ENCODE assay signal across 10 mouse cellular contexts in the genomic region with DNA sequence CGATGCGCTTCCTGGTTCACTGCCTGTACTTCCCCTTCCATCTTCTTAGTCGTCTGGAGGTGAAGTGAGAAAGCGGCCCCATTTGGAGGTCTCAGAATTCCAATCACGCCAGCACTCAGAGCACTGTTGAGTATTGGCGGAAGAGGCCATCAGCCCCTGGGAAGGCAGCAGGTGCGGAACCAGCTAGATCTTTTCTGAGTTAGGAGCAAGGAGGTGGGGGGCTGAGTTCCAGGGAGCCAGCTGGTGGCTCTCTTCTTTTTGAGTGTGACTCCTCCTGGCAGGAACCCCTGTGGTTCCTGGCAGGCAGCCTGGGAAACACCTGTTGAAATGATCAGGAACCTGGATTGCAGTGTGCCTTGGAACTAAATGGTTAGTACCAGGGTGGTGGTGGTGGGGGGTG.
DNase-seq lines count a peak whose midpoint lies in the region; ATAC-seq and TF ChIP-seq lines count a peak whose summit lies in the region.
"Had no signal": no experiment of that assay in that cellular context is flagged by ENCODE, and none has a peak within 500 bp of the region (broad histone marks: within the 10 kb centered on the region; RNA-seq: fewer than 3 reads in every experiment).

No protein-coding gene starts in this region.

- DNase-seq in frontal cortex, postnatal 25 days (ENCODE audit: low spot score in 2 of 2), result no peak
- peak; percentile 9 for DNase-seq in lung, postnatal 36 days
- DNase-seq in lung, postnatal 4 days, result no peak
- peak; percentile 64 for DNase-seq in brain, embryonic 14.5 days (ENCODE audit: low read depth)
- peak; percentile 20 for DNase-seq in mesoderm, embryonic 11.5 days (ENCODE audit: low read depth, low spot score)
- DNase-seq in testis, postnatal 10 days (ENCODE audit: low spot score), result no peak
- DNase-seq: cerebellum, adult 11 months; kidney, postnatal 10 days had no signal

- TF ChIP-seq POLR2A in brain, embryonic 14.5 days (IDR thresholded peaks at IDR 0.05; ENCODE audit: borderline replicate concordance, extremely low read depth, insufficient read depth, insufficient read length, poor library complexity, severe bottlenecking), result no peak

- ATAC-seq in frontal cortex, adult (ENCODE audit: low TSS enrichment), result peak; percentile 86
- ATAC-seq in megakaryocyte progenitor cell, adult 5-6 weeks (replicated peaks; ENCODE audit: poor library complexity), result no peak

- no peak for TF ChIP-seq CTCF in brain, embryonic 14.5 days (IDR thresholded peaks at IDR 0.05; ENCODE audit: borderline replicate concordance, extremely low read depth, insufficient read depth, insufficient read length)

Comparison
In these comparisons a context has a peak if more than half of its experiments do, and no peak if none do; other contexts are left out.
1. DNase-seq: peak in lung, postnatal 36 days (single experiment), brain, embryonic 14.5 days (single experiment) and mesoderm, embryonic 11.5 days (single experiment); none in frontal cortex, postnatal 25 days (0 of 2), lung, postnatal 4 days (0 of 2) and testis, postnatal 10 days (single experiment).